8 mouse cellular contexts compared by ENCODE assay signal in the genomic region with DNA sequence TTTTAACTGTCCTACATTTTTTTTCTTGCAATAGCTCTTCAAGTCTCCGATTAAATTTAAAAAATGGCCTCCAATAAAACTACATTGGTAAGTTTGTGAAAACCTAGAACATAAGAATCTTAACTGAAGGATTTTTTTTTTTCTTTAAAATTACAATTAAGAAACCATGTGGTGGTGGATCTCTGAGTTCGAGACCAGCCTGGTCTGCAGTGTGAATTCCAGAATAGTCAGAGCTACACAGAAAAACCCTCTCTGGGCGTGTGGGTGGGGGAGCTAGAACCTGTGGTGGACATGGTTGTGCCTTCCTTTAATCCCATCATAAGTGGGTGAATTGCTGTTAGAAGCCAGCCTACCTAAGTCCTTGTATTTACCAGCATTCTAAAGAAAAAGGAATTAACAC. TPM values are rescaled to one million over a fixed set of nuclear protein-coding genes. Genes with fewer than 3 reads are reported as not detected.
DNase-seq lines count a peak whose midpoint lies in the region; ATAC-seq and TF ChIP-seq lines count a peak whose summit lies in the region.

No protein-coding gene starts in this region.

- H3K9ac ChIP-seq in kidney, embryonic 14.5 days (ENCODE audit: low read depth, low read length), result peak overlapping the region; percentile 100
- peak overlapping the region; percentile 71 for H3K9ac ChIP-seq in hindbrain, embryonic 13.5 days
- H3K9ac ChIP-seq in midbrain, embryonic 14.5 days (replicated peaks; ENCODE audit: low read length), result peak overlapping the region; percentile 98

- no peaks in the 10 kb centered on the region for H3K27me3 ChIP-seq in kidney, embryonic 14.5 days (ENCODE audit: control insufficient read depth, insufficient read depth, low read length)
- no peaks in the 10 kb centered on the region for H3K27me3 ChIP-seq in kidney, adult 2 months (replicated peaks; ENCODE audit: control insufficient read depth, insufficient read depth, low read length)
- H3K27me3 ChIP-seq in hindbrain, embryonic 13.5 days, result no peaks in the 10 kb centered on the region
- H3K27me3 ChIP-seq in midbrain, embryonic 14.5 days (ENCODE audit: control insufficient read depth, insufficient read depth, low read length), result no peaks in the 10 kb centered on the region

- peaks cover 20% of the 10 kb centered on the region for H3K4me1 ChIP-seq in kidney, embryonic 14.5 days (ENCODE audit: control insufficient read depth, insufficient read depth, low read length)
- H3K4me1 ChIP-seq in kidney, adult 2 months (ENCODE audit: control insufficient read depth, insufficient read depth, low read length), result peaks cover 2% of the 10 kb centered on the region; the same call in 1 of the 2 replicates
- H3K4me1 ChIP-seq in bone marrow, adult 2 months (ENCODE audit: control insufficient read depth, insufficient read depth, low read length), result no peaks in the 10 kb centered on the region; the same call in 1 of the 2 replicates
- peaks cover 33% of the 10 kb centered on the region for H3K4me1 ChIP-seq in hindbrain, embryonic 13.5 days (replicated peaks)
- H3K4me1 ChIP-seq in midbrain, embryonic 14.5 days (ENCODE audit: control insufficient read depth, insufficient read depth, low read length), result peaks cover 23% of the 10 kb centered on the region

- TF ChIP-seq CTCF in kidney, adult 2 months (conservative IDR thresholded peaks at IDR 0.05; ENCODE audit: insufficient read depth, insufficient read length, low read depth, low read length), result no peak
- no peak for TF ChIP-seq CTCF in bone marrow, adult 2 months (IDR thresholded peaks at IDR 0.05; ENCODE audit: control insufficient read depth, insufficient read depth, low read length)

- ATAC-seq in kidney, embryonic 14.5 days (ENCODE audit: low FRiP score, low TSS enrichment), result no peak
- ATAC-seq in hindbrain, embryonic 13.5 days (ENCODE audit: low FRiP score), result no peak
- no peak for ATAC-seq in midbrain, embryonic 14.5 days (ENCODE audit: low FRiP score, low TSS enrichment)

- DNase-seq in kidney, adult 2 months, result no peak
- DNase-seq in midbrain, embryonic 14.5 days, result peak; percentile 57
- no peak for DNase-seq in right cerebral cortex, postnatal 14 days
- no peak for DNase-seq in right cerebral cortex, postnatal 25 days
- no peak for DNase-seq in lung, adult 18-20 months

- no peaks in the 10 kb centered on the region for H3K9me3 ChIP-seq in kidney, embryonic 14.5 days (ENCODE audit: control insufficient read depth, low read length)
- no peaks in the 10 kb centered on the region for H3K9me3 ChIP-seq in hindbrain, embryonic 13.5 days
- no peaks in the 10 kb centered on the region for H3K9me3 ChIP-seq in midbrain, embryonic 14.5 days (ENCODE audit: control insufficient read depth, low read length)

- 9% methylated on average over 3 of the region's 3 CpGs for WGBS in kidney, embryonic 14.5 days
- 39% methylated on average over 3 of the region's 3 CpGs for WGBS in kidney, adult 2 months
- 17% methylated on average over 3 of the region's 3 CpGs for WGBS in bone marrow, adult 2 months
- WGBS in hindbrain, embryonic 13.5 days, result 15% methylated on average over 3 of the region's 3 CpGs
- 11% methylated on average over 3 of the region's 3 CpGs for WGBS in midbrain, embryonic 14.5 days

- no peak for TF ChIP-seq POLR2A in kidney, adult 2 months (IDR thresholded peaks at IDR 0.05; ENCODE audit: low read depth, low read length)
- TF ChIP-seq POLR2A in bone marrow, adult 2 months (IDR thresholded peaks at IDR 0.05; ENCODE audit: borderline replicate concordance, control insufficient read depth, low read depth, low read length), result no peak

- peak overlapping the region; percentile 97 for H3K4me3 ChIP-seq in kidney, embryonic 14.5 days (ENCODE audit: low read length)
- no peak overlapping the region for H3K4me3 ChIP-seq in kidney, adult 2 months (ENCODE audit: insufficient read depth, low read depth, low read length)
- peak overlapping the region; percentile 32 for H3K4me3 ChIP-seq in bone marrow, adult 2 months (replicated peaks; ENCODE audit: control insufficient read depth, low read depth, low read length)
- peak overlapping the region; percentile 98 for H3K4me3 ChIP-seq in hindbrain, embryonic 13.5 days
- peak overlapping the region; percentile 100 for H3K4me3 ChIP-seq in midbrain, embryonic 14.5 days (replicated peaks; ENCODE audit: low read depth, low read length)

- H3K4me2 ChIP-seq in kidney, embryonic 14.5 days (replicated peaks; ENCODE audit: low read depth, low read length), result peak overlapping the region; percentile 43
- peak overlapping the region; percentile 73 for H3K4me2 ChIP-seq in hindbrain, embryonic 13.5 days
- peak overlapping the region; percentile 80 for H3K4me2 ChIP-seq in midbrain, embryonic 14.5 days (ENCODE audit: low read length)

- H3K36me3 ChIP-seq in kidney, embryonic 14.5 days (ENCODE audit: control insufficient read depth, insufficient read depth, low read length), result peaks cover 50% of the 10 kb centered on the region
- H3K36me3 ChIP-seq in kidney, adult 2 months (ENCODE audit: control insufficient read depth, insufficient read depth, low read length), result peaks cover 6% of the 10 kb centered on the region
- H3K36me3 ChIP-seq in hindbrain, embryonic 13.5 days, result peaks cover 31% of the 10 kb centered on the region
- H3K36me3 ChIP-seq in midbrain, embryonic 14.5 days (ENCODE audit: control insufficient read depth, insufficient read depth, low read length), result peaks cover 40% of the 10 kb centered on the region

- no peak overlapping the region for H3K27ac ChIP-seq in kidney, embryonic 14.5 days (ENCODE audit: low read depth, low read length)
- no peak overlapping the region for H3K27ac ChIP-seq in kidney, adult 2 months (ENCODE audit: insufficient read depth, low read depth, low read length)
- no peak overlapping the region for H3K27ac ChIP-seq in bone marrow, adult 2 months (ENCODE audit: control insufficient read depth, insufficient read depth, low read depth, low read length, poor library complexity)
- peak overlapping the region; percentile 59 for H3K27ac ChIP-seq in hindbrain, embryonic 13.5 days
- peak overlapping the region; percentile 100 for H3K27ac ChIP-seq in midbrain, embryonic 14.5 days (replicated peaks; ENCODE audit: low read depth, low read length)

RNA-seq across cellular contexts. Expression of a gene that starts 1.6 kb away (rescaled TPM):
- polyA plus RNA-seq in kidney, embryonic 14.5 days (2014; fragmentation: Nextera tagmentation; extraction: Ambion mirVana), result 559 and 786 TPM in 2 replicates
- polyA plus RNA-seq in kidney, adult 2 months (2012; rRNA removed), result 5.7 and 11.0 TPM in 2 replicates
- polyA plus RNA-seq in bone marrow, adult 2 months (2011; ENCODE audit: insufficient read depth, insufficient read length, low replicate concordance, missing spikeins), result 96.2 and 134 TPM in 2 replicates
- 517 TPM in 2 replicates for polyA plus RNA-seq in hindbrain, embryonic 13.5 days (2015; fragmentation: Nextera tagmentation; extraction: Ambion mirVana)
- polyA plus RNA-seq in midbrain, embryonic 14.5 days (2014; fragmentation: Nextera tagmentation; extraction: Ambion mirVana), result 518 and 525 TPM in 2 replicates

RNA-seq across cellular contexts. Expression of a gene that starts 2.1 kb away (rescaled TPM):
- polyA plus RNA-seq in kidney, embryonic 14.5 days (2014; fragmentation: Nextera tagmentation; extraction: Ambion mirVana), result 1,078 and 1,378 TPM in 2 replicates
- 63.0 and 105 TPM in 2 replicates for polyA plus RNA-seq in kidney, adult 2 months (2012; rRNA removed)
- 1,010 and 1,239 TPM in 2 replicates for polyA plus RNA-seq in bone marrow, adult 2 months (2011; ENCODE audit: insufficient read depth, insufficient read length, low replicate concordance, missing spikeins)
- polyA plus RNA-seq in hindbrain, embryonic 13.5 days (2015; fragmentation: Nextera tagmentation; extraction: Ambion mirVana), result 1,784 and 1,810 TPM in 2 replicates
- polyA plus RNA-seq in midbrain, embryonic 14.5 days (2014; fragmentation: Nextera tagmentation; extraction: Ambion mirVana), result 859 and 918 TPM in 2 replicates

RNA-seq across cellular contexts. Expression of a gene that starts 39.3 kb away (rescaled TPM):
- 2.0 and 2.2 TPM in 2 replicates for polyA plus RNA-seq in kidney, embryonic 14.5 days (2014; fragmentation: Nextera tagmentation; extraction: Ambion mirVana)
- polyA plus RNA-seq in kidney, adult 2 months (2012; rRNA removed), result 0.75 and 1.3 TPM in 2 replicates
- polyA plus RNA-seq in bone marrow, adult 2 months (2011; ENCODE audit: insufficient read depth, insufficient read length, low replicate concordance, missing spikeins), result not detected in 2 replicates
- polyA plus RNA-seq in hindbrain, embryonic 13.5 days (2015; fragmentation: Nextera tagmentation; extraction: Ambion mirVana), result 4.0 and 5.0 TPM in 2 replicates
- 8.2 and 9.0 TPM in 2 replicates for polyA plus RNA-seq in midbrain, embryonic 14.5 days (2014; fragmentation: Nextera tagmentation; extraction: Ambion mirVana)

RNA-seq across cellular contexts. Expression of a gene that starts 51.9 kb away (rescaled TPM):
- polyA plus RNA-seq in kidney, embryonic 14.5 days (2014; fragmentation: Nextera tagmentation; extraction: Ambion mirVana), result 13.0 and 19.2 TPM in 2 replicates
- 2.5 and 4.1 TPM in 2 replicates for polyA plus RNA-seq in kidney, adult 2 months (2012; rRNA removed)
- polyA plus RNA-seq in bone marrow, adult 2 months (2011; ENCODE audit: insufficient read depth, insufficient read length, low replicate concordance, missing spikeins), result 13.7 and 18.5 TPM in 2 replicates
- polyA plus RNA-seq in hindbrain, embryonic 13.5 days (2015; fragmentation: Nextera tagmentation; extraction: Ambion mirVana), result 47.9 and 51.3 TPM in 2 replicates
- polyA plus RNA-seq in midbrain, embryonic 14.5 days (2014; fragmentation: Nextera tagmentation; extraction: Ambion mirVana), result 54.7 and 55.2 TPM in 2 replicates

Comparison
In these comparisons a context has a peak if more than half of its experiments do, and no peak if none do; other contexts are left out.
1. H3K27ac ChIP-seq: peak in hindbrain, embryonic 13.5 days (single experiment) and midbrain, embryonic 14.5 days (single experiment); none in kidney, embryonic 14.5 days (single experiment), kidney, adult 2 months (single experiment) and bone marrow, adult 2 months (single experiment).
2. Peak in every context shown above with its lines, with median percentiles within 50 percentile points of each other: H3K4me2 ChIP-seq and H3K9ac ChIP-seq.